Mouse (Mus musculus): ENCODE measurements around the gene Fpr3. TPM values are rescaled to one million over a fixed set of nuclear protein-coding genes. Genes with fewer than 3 reads are reported as not detected.
"Not testable (repeated sequence)": the region's sequence is repeated elsewhere in the genome, so short reads cannot be mapped to it uniquely, and the experiment has no call there.

Fpr3 gene
- not detected in 2 replicates for polyA plus RNA-seq (2016; fragmentation: Nextera tagmentation; extraction: Ambion mirVana)

GRCm38 (mm10) chr17:17887774-17888248 is at the start of gene Fpr3, which contains the start of gene Fpr2:
Gene Fpr3 (plus strand): TSS chr17:17887852.
Gene Fpr2 (plus strand): TSS chr17:17887824.
- H3K4me1 ChIP-seq, result no peaks in the 10 kb centered on the region
- H3K27ac ChIP-seq, result no peak within 1 kb of the TSS
- H3K9me3 ChIP-seq (replicated peaks), result no peaks in the 10 kb centered on the region
- no peak for DNase-seq (ENCODE audit: low spot score)
- no peak within 1 kb of the TSS for H3K4me3 ChIP-seq
- WGBS, result 67% methylated on average over 1 of the region's 1 CpGs
- H3K36me3 ChIP-seq, result no peaks in the 10 kb centered on the region
- no peaks in the 10 kb centered on the region for H3K27me3 ChIP-seq (ENCODE audit: low read depth, poor library complexity, severe bottlenecking)

- H3K9me3 ChIP-seq (replicated peaks), result no peaks in the 10 kb centered on the region
- H3K27ac ChIP-seq, result peak overlapping the region; percentile 80
- peak; percentile 88 for DNase-seq (ENCODE audit: low spot score)
- under 1% methylated on average over 43 of the region's 43 CpGs for WGBS
- peaks cover 93% of the 10 kb centered on the region for H3K36me3 ChIP-seq
- peaks cover 48% of the 10 kb centered on the region for H3K4me1 ChIP-seq
- H3K4me3 ChIP-seq, result peak overlapping the region; percentile 48
- no peaks in the 10 kb centered on the region for H3K27me3 ChIP-seq (ENCODE audit: low read depth, poor library complexity, severe bottlenecking)
These were observed 49.5 kb upstream of the Fpr3 start for GRCm38 (mm10) chr17:17837919-17838701.

- WGBS, result 96% methylated on average over 2 of the region's 2 CpGs
- Histone ChIP-seq H3K36me3 (peaks cover 86% of the 10 kb centered on the region), H3K27ac (no peak overlapping the region), H3K9me3 (replicated peaks) (no peaks in the 10 kb centered on the region), H3K4me3 (no peak overlapping the region), H3K27me3 (ENCODE audit: low read depth, poor library complexity, severe bottlenecking) (no peaks in the 10 kb centered on the region), H3K4me1 (peaks cover 38% of the 10 kb centered on the region)
- DNase-seq (ENCODE audit: low spot score), result no peak
These were observed 48.4 kb upstream of the Fpr3 start for GRCm38 (mm10) chr17:17839276-17839675.

GRCm38 (mm10) chr17:17840796-17841195 is 46.9 kb upstream of the Fpr3 start:
- no peak overlapping the region for H3K27ac ChIP-seq
- H3K27me3 ChIP-seq (ENCODE audit: low read depth, poor library complexity, severe bottlenecking), result no peaks in the 10 kb centered on the region
- no peaks in the 10 kb centered on the region for H3K9me3 ChIP-seq (replicated peaks)
- WGBS, result 91% methylated on average over 7 of the region's 7 CpGs
- H3K36me3 ChIP-seq, result peaks cover 71% of the 10 kb centered on the region
- DNase-seq (ENCODE audit: low spot score), result no peak
- peaks cover 29% of the 10 kb centered on the region for H3K4me1 ChIP-seq
- H3K4me3 ChIP-seq, result no peak overlapping the region

GRCm38 (mm10) chr17:17843534-17844261 is 44.0 kb upstream of the Fpr3 start:
- Histone ChIP-seq H3K27ac (no peak overlapping the region), H3K27me3 (ENCODE audit: low read depth, poor library complexity, severe bottlenecking) (peaks cover 13% of the 10 kb centered on the region), H3K4me3 (no peak overlapping the region), H3K36me3 (peaks cover 55% of the 10 kb centered on the region), H3K9me3 (replicated peaks) (no peaks in the 10 kb centered on the region), H3K4me1 (no peaks in the 10 kb centered on the region; the same call in 1 of the 2 replicates)
- DNase-seq (ENCODE audit: low spot score), result no peak
- 75% methylated on average over 27 of the region's 27 CpGs for WGBS

GRCm38 (mm10) chr17:17844606-17845005 is 43.0 kb upstream of the Fpr3 start:
- Histone ChIP-seq H3K36me3 (peaks cover 53% of the 10 kb centered on the region), H3K27me3 (ENCODE audit: low read depth, poor library complexity, severe bottlenecking) (peaks cover 22% of the 10 kb centered on the region)
- not testable (repeated sequence) for DNase-seq (ENCODE audit: low spot score); H3K4me1 ChIP-seq; H3K4me3 ChIP-seq; H3K27ac ChIP-seq; H3K9me3 ChIP-seq (replicated peaks)
- 91% methylated on average over 3 of the region's 3 CpGs for WGBS

- H3K9me3 ChIP-seq (replicated peaks), result no peaks in the 10 kb centered on the region
- WGBS, result 75% methylated on average over 10 of the region's 10 CpGs
- peaks cover 8% of the 10 kb centered on the region; the same call in 1 of the 2 replicates for H3K4me1 ChIP-seq
- peaks cover 30% of the 10 kb centered on the region for H3K27me3 ChIP-seq (ENCODE audit: low read depth, poor library complexity, severe bottlenecking)
- no peak overlapping the region for H3K27ac ChIP-seq
- no peak for DNase-seq (ENCODE audit: low spot score)
- peaks cover 52% of the 10 kb centered on the region for H3K36me3 ChIP-seq
- no peak overlapping the region for H3K4me3 ChIP-seq
These were observed 42.2 kb upstream of the Fpr3 start for GRCm38 (mm10) chr17:17845187-17846027.

GRCm38 (mm10) chr17:17848988-17849387 is 38.7 kb upstream of the Fpr3 start:
- whole genome bisulfite sequencing, result 78% methylated on average over 2 of the region's 2 CpGs
- Histone ChIP-seq H3K4me1 (peaks cover 9% of the 10 kb centered on the region; the same call in 1 of the 2 replicates), H3K27ac (no peak overlapping the region), H3K27me3 (ENCODE audit: low read depth, poor library complexity, severe bottlenecking) (peaks cover 37% of the 10 kb centered on the region), H3K9me3 (replicated peaks) (no peaks in the 10 kb centered on the region), H3K36me3 (peaks cover 22% of the 10 kb centered on the region), H3K4me3 (no peak overlapping the region)
- no peak for DNase-seq (ENCODE audit: low spot score)

GRCm38 (mm10) chr17:17849906-17850712 is 37.5 kb upstream of the Fpr3 start:
- Histone ChIP-seq H3K4me1 (peaks cover 16% of the 10 kb centered on the region), H3K4me3 (peak overlapping the region; percentile 4; the same call in 1 of the 2 replicates), H3K27me3 (ENCODE audit: low read depth, poor library complexity, severe bottlenecking) (peaks cover 37% of the 10 kb centered on the region), H3K27ac (no peak overlapping the region), H3K9me3 (replicated peaks) (no peaks in the 10 kb centered on the region), H3K36me3 (peaks cover 22% of the 10 kb centered on the region)
- DNase-seq (ENCODE audit: low spot score), result no peak
- WGBS, result 15% methylated on average over 55 of the region's 55 CpGs

- peaks cover 2% of the 10 kb centered on the region; the same call in 1 of the 2 replicates for H3K36me3 ChIP-seq
- H3K4me1 ChIP-seq, result peaks cover 15% of the 10 kb centered on the region
- peaks cover 9% of the 10 kb centered on the region for H3K27me3 ChIP-seq (ENCODE audit: low read depth, poor library complexity, severe bottlenecking)
- H3K4me3 ChIP-seq, result no peak within 1 kb of the TSS
- H3K27ac ChIP-seq, result no peak within 1 kb of the TSS; the same call in 1 of the 2 replicates
- 37% methylated on average over 8 of the region's 8 CpGs for WGBS
- peak; percentile 42 for DNase-seq (ENCODE audit: low spot score)
- H3K9me3 ChIP-seq (replicated peaks), result no peaks in the 10 kb centered on the region
These were observed 32.4 kb upstream of the Fpr3 start, which contains the start of gene Has1 for GRCm38 (mm10) chr17:17855064-17855838. Gene Has1 (minus strand): TSS chr17:17855205.

- no peak for DNase-seq (ENCODE audit: low spot score)
- WGBS, result 61% methylated on average over 1 of the region's 1 CpGs
- H3K36me3 ChIP-seq, result no peaks in the 10 kb centered on the region; the same call in 1 of the 2 replicates
- no peak overlapping the region for H3K27ac ChIP-seq
- no peaks in the 10 kb centered on the region for H3K9me3 ChIP-seq (replicated peaks)
- no peak overlapping the region for H3K4me3 ChIP-seq
- H3K27me3 ChIP-seq (ENCODE audit: low read depth, poor library complexity, severe bottlenecking), result no peaks in the 10 kb centered on the region
- H3K4me1 ChIP-seq, result peaks cover 12% of the 10 kb centered on the region
These were observed 31.0 kb upstream of the Fpr3 start for GRCm38 (mm10) chr17:17856612-17857011.

Measured in limb, embryonic 10.5 days (tissue).